Mouse (Mus musculus): ENCODE results near the gene Trarg1. TPM values are rescaled to one million over a fixed set of nuclear protein-coding genes. Genes with fewer than 3 reads are reported as not detected.
"Not testable (repeated sequence)": the region's sequence is repeated elsewhere in the genome, so short reads cannot be mapped to it uniquely, and the experiment has no call there.

The Trarg1 gene
- under 1 TPM; 0.60 to 0.71 TPM for total RNA-seq (2021)
- long read RNA-seq, experiment 1 = 0 reads
- long read RNA-seq, experiment 2 = 0 reads

GRCm38 (mm10) chr11:76679508-76679907 is at the start of gene Trarg1:
Trarg1 (plus strand) TSS chr11:76679808.
- not testable (repeated sequence) for DNase-seq (ENCODE audit: low spot score in 2 of 2)

- no peak for DNase-seq (ENCODE audit: low spot score in 2 of 2)
Measured at GRCm38 (mm10) chr11:76630023-76630422, 49.6 kb upstream of the Trarg1 start.

DNA sequence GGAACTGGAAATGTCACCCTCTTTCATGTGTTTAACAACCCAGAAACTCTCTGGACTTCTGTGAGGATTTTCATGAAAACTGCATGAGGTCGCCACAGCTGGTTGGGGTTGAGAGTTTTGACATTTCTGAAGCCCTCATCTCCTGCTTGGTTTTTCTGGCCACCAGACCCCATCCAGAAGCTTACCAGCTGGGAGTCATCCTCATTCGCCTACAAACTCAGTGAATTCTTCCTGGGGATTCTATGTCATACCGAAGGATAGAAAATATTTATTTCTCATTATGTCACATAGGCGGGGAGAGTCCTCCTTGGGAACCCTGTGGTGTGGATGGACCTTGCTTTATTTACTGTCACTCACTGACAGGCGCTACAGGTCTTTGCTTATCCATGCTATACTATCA is 49.1 kb upstream of the Trarg1 start:
- no peak for DNase-seq (ENCODE audit: low spot score in 2 of 2)

GRCm38 (mm10) chr11:76639269-76639985 is 40.2 kb upstream of the Trarg1 start:
- peak in 1 of 2 experiments; percentile 39 for DNase-seq (ENCODE audit: low spot score in 2 of 2)

DNA sequence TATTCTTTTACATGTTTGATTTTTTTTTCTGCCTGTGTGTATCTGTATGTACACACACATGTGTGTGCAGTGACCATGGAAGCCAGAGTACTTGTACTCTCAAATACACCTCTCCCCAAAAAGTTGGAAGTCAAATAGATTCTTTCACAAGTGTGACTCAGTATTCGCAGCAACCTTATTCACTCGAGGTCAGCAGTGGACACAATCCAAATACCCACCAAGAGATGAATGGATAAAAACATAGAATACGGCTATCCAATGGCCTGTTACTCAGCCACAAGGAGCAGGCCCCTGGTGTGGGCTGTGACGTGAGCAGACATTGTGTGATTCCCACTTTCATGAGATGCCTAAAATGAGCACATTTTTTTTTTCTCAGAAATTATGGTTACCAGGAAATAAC is 39.4 kb upstream of the Trarg1 start:
- no peak for DNase-seq (ENCODE audit: low spot score in 2 of 2)

DNA sequence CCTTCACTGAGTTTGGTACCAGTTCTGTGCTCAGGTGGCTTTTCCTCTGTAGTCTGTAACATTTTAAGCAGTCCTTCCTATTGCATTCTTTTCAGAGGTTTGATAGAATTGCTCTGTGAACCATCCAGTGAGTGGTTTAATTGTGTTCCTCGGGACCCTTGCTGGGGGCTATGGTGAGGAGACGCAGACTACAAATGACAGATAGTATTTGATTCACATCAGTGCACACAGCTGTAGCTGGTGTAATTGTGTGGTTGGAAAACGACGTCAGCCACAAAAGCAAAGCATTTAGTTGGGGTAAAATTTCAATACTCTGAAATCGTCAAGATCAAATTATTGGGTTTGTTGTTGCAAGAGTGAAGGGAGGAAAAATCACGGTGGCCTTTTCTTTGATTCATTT is 35.4 kb upstream of the Trarg1 start:
- no peak for DNase-seq (ENCODE audit: low spot score in 2 of 2)

DNA sequence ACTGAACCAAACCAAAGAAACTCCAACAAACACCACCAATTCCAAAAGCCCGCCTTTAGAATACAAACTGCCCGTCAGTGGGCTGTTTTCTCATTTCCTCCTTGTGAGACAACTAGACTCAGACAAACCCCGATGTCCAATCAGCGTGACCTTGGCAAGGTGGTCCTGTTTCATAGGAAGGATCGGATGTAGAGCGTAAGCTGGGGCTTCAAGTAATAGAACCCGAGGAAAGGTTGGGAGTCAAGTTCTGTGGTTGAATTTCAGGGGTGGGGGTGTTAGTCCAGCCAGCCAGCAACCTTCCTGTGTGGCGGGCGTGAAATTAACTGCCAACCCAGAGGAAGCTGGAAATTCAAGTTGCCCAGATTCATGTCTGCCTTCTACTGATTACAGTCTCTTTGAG is 34.6 kb upstream of the Trarg1 start:
- no peak for DNase-seq (ENCODE audit: low spot score in 2 of 2)

DNA sequence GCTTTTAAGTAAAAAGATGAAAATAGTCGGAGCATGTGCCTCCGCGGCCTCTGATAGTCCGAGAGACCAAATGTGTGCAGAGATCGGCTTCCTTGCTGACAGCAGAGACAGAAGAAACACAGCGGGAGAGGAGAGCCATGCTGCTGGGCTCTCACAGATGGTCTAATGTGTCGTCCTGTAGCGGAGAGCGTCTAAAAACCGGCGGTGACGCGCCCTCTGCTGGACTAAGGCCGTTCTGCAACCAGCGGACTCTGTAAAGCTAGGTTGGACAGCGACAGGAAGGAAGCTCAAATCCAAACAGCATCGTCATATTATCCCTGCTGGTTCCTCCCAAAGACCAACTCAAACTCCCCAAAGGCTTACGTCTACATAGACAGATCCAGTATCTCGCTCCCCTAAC is 33.7 kb upstream of the Trarg1 start:
- peak; percentile 94 to 95 for DNase-seq (ENCODE audit: low spot score in 2 of 2)

- peak in 1 of 2 experiments; percentile 46 for DNase-seq (ENCODE audit: low spot score in 2 of 2)
Measured at GRCm38 (mm10) chr11:76647062-76647461, 32.5 kb upstream of the Trarg1 start.

GRCm38 (mm10) chr11:76647500-76647899 is 32.1 kb upstream of the Trarg1 start:
- peak; percentile 78 to 84 for DNase-seq (ENCODE audit: low spot score in 2 of 2)

- DNase-seq (ENCODE audit: low spot score in 2 of 2) = peak in 1 of 2 experiments; percentile 63
Measured at GRCm38 (mm10) chr11:76650862-76651560, 28.6 kb upstream of the Trarg1 start.

DNA sequence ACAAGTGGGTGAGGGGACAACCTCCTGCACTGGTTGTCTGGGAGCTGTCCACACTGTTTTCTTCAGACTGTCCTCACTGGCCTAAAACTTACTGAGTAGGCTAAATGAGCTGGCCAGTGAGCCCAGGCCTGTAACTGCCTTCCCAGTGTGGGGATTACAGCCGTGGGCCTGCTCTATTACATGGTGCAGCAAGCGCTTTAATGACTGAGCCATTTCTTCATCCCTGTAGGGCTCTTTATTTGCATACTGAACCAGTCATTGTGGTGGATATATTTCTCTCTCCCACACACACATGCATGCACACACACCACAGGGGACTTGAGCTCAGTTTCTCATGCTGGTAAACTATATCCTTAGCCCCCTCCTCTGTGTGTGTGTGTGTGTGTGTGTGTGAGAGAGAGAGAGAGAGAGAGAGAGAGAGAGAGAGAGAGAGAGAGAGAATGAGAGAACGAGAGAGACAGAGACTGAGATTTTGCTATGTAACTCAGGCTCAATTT is 26.7 kb upstream of the Trarg1 start:
- DNase-seq (ENCODE audit: low spot score in 2 of 2) = no peak

DNA sequence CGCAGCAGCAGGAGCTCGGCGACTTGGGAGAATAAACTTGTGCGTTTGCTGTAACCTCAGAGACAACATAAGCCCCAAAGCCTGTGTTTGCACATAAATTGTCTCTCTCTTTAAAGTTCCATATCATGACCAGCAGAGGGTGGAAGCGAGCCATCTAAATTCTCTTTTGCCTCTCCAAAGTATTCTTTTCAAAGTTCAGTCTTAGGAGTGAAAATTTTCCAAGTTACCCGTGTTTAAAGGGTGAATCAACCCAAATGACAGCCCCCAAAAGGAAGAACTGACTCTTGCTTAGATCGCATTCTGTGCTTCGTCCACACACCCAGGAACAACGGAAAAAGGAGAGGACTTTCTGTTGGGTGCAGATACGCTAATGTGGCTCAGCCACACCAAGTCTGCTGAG is 24.5 kb upstream of the Trarg1 start:
- DNase-seq (ENCODE audit: low spot score in 2 of 2) = peak; percentile 52 to 70

GRCm38 (mm10) chr11:76657450-76657970 is 22.1 kb upstream of the Trarg1 start:
- no peak for DNase-seq (ENCODE audit: low spot score in 2 of 2)

DNA sequence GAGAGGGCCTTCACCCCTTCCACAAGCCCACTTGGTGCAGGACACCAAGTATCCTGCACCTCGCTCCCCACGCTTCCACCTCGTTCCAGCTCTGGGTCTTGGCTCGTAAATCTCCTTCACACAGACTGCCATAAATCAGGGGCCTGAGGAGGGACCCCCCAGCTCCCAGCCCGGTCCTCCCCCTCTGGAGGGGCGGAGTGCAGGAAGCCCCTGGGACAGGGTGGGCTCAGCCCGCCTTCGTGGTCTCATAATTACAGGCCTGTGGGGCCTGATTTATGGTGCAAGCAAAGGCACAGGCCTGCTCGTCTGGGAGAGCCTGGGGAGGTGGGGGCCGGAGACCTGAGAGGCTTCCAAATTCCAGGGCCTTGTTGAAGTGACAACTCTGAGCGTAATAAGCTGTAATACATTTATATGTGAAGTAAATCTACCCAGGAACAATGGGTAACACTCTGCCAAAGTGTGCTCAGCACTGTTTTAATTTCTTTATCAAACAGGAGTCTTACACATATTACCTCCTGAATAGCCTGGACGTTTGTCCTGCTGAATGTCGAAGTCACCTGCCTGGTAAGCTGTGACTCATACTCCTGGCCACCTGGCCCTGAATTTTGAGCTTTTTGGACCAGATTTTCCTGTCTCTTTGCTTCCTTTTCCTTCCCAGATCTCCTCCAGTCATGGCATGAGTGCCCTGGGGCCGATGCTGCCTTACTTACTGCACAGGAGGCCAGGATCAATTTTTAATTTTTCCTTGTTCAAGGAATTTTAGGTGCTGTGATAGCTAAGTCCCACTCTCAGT is 20.3 kb upstream of the Trarg1 start:
- DNase-seq (ENCODE audit: low spot score in 2 of 2) = no peak

GRCm38 (mm10) chr11:76661790-76662468 is 17.7 kb upstream of the Trarg1 start:
- DNase-seq (ENCODE audit: low spot score in 2 of 2) = no peak

DNA sequence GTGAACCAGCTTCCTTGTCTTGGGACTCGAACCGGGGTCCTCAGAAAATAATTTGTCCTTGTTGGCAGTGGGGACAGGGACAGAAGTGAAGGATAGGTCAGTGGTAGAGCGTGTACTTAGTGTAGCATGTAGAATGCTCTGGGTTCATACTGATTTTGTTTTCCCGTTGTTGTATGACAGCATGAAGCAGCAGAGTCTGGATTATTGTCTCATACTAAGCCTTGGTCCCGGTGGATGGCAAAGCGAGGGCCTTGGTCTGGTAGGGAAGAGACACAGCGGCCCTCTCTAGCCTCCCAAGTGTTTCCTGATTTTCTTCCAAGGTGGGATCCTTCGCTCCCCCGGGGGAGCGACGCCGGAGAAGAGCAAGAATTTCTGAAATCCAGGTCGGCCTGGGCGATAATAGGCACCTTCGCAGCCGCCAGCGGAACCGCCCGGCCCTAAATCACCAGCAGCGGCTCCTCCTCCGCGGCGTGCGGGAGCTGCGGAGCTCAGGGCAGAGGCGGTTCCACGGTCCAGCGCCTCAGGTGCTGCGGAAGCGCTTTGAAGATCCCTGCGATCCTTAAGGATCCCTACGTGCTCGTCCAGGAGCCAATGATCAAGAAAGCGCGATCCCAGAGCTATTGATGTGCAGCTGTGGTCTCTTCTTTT is 13.5 kb upstream of the Trarg1 start:
- no peak for DNase-seq (ENCODE audit: low spot score in 2 of 2)

GRCm38 (mm10) chr11:76667807-76668206 is 11.8 kb upstream of the Trarg1 start:
- no peak for DNase-seq (ENCODE audit: low spot score in 2 of 2)

DNA sequence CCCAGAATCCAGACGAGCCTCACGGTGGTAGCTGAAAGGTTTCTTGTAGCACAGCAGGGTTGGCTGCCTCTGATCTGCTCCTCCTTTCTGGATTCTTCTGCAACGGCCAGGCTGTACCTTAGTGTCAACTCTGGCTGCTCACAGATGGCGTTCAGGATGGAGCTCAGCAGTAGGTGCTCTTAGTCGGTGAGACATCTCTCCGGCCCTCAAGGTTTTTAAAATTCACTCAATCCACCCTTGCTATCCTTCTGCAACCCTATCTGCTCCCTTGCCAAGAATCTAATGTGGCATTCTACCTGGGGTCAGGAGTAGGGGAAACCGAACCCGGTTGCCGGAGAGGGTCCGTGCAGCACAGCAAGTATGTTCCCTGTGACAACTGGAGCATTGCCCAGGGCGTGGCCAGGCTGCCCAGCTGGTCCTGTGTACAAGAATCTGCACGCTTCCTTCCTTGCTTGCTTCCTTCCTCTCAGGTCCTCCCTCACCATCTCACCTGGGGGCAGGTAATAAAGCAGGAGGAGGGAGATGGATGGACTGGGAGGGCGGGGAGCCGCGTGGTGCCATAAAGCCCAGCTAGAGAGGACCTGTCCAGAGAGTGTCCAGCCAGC is 7.6 kb upstream of the Trarg1 start, which contains the start of gene Bhlha9:
Bhlha9 (plus strand) TSS at position 600 of the 605 bp plus-strand sequence.
- no peak for DNase-seq (ENCODE audit: low spot score in 2 of 2)

Measured in layer of hippocampus, postnatal 14 days (tissue).